Mouse (Mus musculus) heart, adult 10 weeks (tissue): Measurements from ENCODE around the gene Zbed5. TPM values are rescaled to one million over a fixed set of nuclear protein-coding genes. Genes with fewer than 3 reads are reported as not detected.

Experiments
- polyA plus RNA-seq: library from polyadenylated mRNA; stranded (reverse); fragments of 350-450 nt; fragmentation: Illumina TruSeq; extraction: RNeasy Lipid Tissue Mini Kit (QIAGEN cat#74804); gene quantifications from one replicate; pipeline ENCODE4 v1.2.3, GENCODE M21; 2014; ENCODE audit warnings: low read depth, low replicate concordance

Zbed5 gene
- 0.73 TPM for polyA plus RNA-seq

DNA sequence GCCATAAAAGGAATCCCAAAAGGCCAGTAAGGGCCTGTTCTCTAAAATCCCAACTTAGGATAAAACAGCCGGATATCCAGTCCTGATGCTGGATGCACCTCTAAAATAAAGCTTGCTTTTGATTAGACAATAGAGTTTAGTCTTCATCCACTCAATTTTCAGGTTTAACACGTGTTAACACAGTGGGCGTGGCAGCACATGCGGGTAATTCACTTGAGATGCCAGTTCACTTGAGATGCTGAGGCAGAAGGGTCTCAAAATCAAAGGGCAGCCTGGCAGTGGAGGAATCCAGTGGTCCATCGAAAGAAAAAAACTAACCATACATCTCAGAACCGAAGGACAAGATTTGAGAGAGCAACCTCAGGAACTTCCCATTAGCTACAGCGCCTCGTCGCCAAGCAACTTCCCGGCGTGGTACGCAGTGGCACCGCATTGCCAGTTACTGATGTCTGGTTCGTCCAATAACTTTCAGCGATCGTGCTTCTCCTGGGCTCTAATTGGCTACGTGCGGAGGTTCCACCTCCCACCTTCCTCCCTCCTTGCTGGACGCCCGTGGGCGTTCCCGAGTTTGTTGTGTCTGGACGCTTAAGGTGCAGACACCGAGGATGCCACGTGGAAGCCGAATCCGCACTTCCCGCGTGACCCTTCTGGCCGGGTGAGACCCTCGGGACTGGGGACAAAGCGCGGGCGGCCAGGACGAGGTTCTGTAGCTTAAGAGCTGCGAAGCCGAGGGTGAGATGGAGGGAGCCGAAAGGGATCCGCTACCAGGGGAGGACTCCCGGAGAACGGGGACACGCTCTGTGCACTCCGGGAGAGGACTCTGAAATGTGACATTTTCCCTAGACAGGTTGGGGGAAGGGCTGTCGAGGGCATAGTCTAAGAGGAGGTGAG is at the start of gene Zbed5:
Zbed5 (plus strand) TSS at position 526 of the 891 bp plus-strand sequence.

DNA sequence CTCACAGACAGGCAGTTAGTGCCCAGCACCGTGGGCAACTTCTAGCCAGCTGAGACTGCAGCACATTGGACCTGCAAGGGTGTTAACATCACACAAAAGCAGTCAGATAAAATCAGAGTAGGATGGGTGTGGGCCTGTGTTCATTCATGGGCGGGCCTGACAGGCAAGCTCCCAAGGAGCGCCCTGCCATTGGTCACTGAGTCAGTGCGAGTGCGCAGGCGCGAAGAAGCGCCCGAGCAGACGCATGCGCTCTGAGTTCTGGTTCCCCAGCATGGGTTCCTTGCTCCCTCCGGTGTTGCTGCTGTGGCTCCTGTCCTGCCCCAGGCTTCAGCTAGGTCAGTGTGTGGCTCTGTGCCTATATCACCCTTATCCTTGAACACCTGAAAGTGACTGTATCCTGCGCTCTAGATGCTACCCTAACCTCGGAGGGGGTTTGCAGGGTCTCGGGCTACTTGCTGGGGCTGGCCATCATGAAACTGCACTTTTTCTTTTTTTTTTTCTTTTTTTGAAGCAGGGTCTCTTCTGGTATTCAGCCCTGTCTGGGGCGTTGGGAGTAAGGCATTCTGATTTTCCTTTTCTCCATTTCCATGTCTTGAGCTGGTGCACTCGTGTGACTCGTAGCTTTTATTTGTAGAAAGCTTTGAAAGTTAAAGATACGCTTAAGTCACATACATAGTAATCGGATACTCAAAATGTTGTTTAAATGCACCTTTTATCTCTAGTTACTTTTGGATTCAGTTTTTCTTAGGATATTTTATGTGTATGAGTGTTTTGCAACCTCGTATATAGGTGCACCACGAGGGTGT is 48.6 kb upstream of the Zbed5 start, which contains the start of gene Sumf2:
Sumf2 (plus strand) TSS at position 235 of the 806 bp plus-strand sequence.

DNA sequence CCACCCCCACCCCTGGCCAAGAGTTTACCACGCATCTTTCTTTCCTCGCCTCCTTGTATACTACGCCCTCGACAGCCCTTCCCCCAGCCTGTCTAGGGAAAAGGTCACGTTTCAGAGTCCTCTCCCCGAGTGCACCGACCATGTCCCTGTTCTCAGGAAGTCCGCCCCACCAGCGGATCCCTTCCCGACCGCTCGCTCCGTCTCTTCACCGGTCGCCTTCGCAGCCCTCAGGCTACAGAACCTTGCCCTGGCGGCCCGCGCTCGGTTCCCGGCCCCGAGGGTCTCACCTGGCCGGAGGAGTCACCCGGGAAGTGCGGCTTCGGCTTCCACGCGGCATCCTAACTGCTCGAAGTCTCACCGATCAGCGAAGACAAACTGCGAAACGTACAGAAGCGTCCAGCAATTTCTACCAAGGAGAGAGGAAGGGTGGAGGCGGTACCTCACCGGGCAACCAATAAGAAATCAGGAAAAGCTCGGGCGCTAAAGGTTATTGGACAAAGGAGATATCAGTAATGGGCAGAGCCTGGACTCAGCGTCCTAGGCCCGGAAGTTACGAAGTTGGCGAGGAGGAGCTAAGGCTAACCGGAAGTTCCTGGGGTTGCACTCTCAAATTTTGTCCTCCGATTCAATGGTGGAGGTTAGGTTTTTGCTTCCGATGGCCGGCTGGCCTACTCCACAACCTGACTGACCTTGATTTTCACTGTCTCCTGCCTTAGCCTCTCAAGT is 8.4 kb upstream of the Zbed5 start, which contains the start of gene Chchd2:
Chchd2 (minus strand) TSS at position 560 of the 726 bp plus-strand sequence.

DNA sequence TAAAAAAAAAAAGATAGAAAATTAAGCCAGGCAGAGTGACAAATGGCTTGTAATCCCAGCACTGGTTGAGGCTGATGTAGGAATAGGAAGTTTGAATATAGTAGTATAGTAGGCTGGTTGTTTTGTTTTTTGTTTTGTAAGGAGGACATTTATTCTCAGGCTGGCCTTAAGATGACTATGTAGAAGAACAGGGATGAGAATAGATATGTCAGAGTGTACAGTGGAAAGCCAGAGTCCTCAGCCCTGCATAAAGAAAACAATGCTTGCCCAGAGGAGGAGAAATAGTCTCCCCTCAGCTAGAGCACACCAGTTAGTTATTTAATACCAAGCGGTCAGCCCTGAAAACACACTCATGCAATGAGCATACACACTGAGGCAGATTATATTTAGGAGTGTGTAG is 2.9 kb downstream of the Zbed5 start, which contains the start of gene Phkg1:
Phkg1 (minus strand) TSS at position 101 of the 400 bp plus-strand sequence.

DNA sequence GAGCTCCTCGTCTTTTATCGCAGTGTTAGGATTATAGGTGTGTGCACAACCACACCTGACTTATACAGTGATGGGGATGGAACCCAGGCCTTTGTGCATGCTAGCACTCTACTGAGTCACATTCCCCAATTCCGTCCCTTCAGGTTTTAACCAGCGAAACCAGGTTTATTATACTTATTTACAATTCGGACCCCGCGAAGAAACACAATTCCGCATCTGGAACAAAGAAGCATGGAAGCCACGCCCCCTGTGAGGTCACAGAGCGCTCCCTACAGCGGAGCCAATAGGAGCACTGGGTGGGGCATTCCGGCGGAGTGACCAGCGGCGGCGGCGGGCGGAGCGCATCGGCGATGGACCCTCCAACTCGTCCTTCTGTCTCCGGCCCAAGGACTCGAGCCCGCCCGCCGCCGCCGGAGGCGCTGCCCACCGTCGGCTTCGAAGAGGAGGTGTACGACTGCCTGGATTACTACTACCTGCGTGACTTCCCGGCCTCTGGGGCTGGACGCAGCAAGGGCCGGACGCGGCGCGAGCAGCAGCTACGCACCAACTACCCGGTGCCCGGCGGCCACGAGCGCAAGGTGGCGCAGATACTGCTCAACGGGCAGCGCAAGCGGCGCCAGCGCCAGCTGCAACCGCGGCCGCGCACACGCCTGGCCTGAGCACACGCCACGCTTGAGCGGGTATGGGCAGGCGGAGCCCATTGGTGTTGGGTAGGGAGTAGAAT is 12.9 kb downstream of the Zbed5 start, which contains the start of gene Nupr1l:
Nupr1l (plus strand) TSS at position 299 of the 724 bp plus-strand sequence.

DNA sequence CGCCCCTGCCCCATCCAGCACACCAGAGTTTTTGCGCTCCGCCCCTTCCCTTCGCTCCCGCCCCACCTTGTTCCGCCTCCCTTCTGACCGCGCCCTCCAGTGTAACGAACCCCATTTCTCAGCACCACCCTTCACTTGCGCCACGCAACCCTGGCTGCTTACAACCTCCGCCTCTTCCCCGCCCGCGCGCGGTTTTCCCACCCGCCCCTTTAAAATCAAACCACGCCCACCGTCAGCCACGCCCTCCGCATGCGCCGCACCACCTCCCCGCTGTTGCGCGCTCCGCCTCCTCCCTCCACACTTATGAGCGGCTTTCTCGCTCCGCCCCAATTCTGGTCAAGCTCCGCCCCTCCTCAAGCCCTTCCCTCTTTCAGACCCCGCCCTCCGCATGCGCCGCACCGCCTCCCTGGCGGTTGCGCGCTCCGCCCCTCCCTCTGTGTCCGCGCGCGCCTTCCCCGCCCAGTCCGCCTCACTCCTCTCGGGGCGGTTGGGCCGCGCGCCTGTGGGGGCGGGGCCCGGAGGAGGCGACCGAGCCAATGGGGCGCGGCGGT is 46.0 kb downstream of the Zbed5 start, which contains the start of gene Vkorc1l1:
Vkorc1l1 (plus strand) TSS at position 476 of the 551 bp plus-strand sequence.

Other genes with a start within 250 kb of the Zbed5 start
- gene Zfp11, start 225.6 kb upstream of the Zbed5 start, polyA plus RNA-seq, result 2.8 TPM
- gene Sept14, start 187.2 kb upstream of the Zbed5 start, polyA plus RNA-seq, result not detected
- gene Mrps17, start 180.2 kb upstream of the Zbed5 start, polyA plus RNA-seq, result 95.2 TPM
- 884 TPM for gene Nipsnap2, start 170.7 kb upstream of the Zbed5 start, polyA plus RNA-seq
- 9.4 TPM for gene Psph, start 108.3 kb upstream of the Zbed5 start, polyA plus RNA-seq
- gene Sumf2, start 48.7 kb upstream of the Zbed5 start, polyA plus RNA-seq, result 11.9 TPM
- 1,073 TPM for gene Chchd2, start 8.3 kb upstream of the Zbed5 start, polyA plus RNA-seq
- 59.8 TPM for gene Phkg1, start 2.8 kb downstream of the Zbed5 start, polyA plus RNA-seq
- 0.86 TPM for gene Nupr1l, start 12.8 kb downstream of the Zbed5 start, polyA plus RNA-seq
- 17.3 TPM for gene Vkorc1l1, start 46.2 kb downstream of the Zbed5 start, polyA plus RNA-seq
- gene Gusb, start 107.3 kb downstream of the Zbed5 start, polyA plus RNA-seq, result 21.1 TPM
- gene Asl, start 133.5 kb downstream of the Zbed5 start, polyA plus RNA-seq, result 10.2 TPM
- gene Crcp, start 133.6 kb downstream of the Zbed5 start, polyA plus RNA-seq, result 20.9 TPM
- 18.9 TPM for gene Tpst1, start 177.6 kb downstream of the Zbed5 start, polyA plus RNA-seq
- gene Kctd7, start 249.1 kb downstream of the Zbed5 start, polyA plus RNA-seq, result 1.3 TPM